Mouse (Mus musculus): ENCODE data around the gene Cep350. TPM values are rescaled to one million over a fixed set of nuclear protein-coding genes. Genes with fewer than 3 reads are reported as not detected.
A peak's percentile ranks its signal among the peaks of the same experiment; 100 is the strongest.
"Not testable (repeated sequence)": the region's sequence is repeated elsewhere in the genome, so short reads cannot be mapped to it uniquely, and the experiment has no call there.

Gene Cep350
- total and polyA plus RNA-seq, 3 experiments: 1.7 to 32.7 (median 27.3) TPM

GRCm38 (mm10) chr1:155886846-155887245 lies 86.2 kb downstream of the Cep350 start:
- no peak for DNase-seq

GRCm38 (mm10) chr1:155882646-155883231 lies 90.3 kb downstream of the Cep350 start:
- not testable (repeated sequence) for DNase-seq

GRCm38 (mm10) chr1:155879596-155879995 lies 93.5 kb downstream of the Cep350 start:
- DNase-seq: no peak

GRCm38 (mm10) chr1:155862967-155863366 lies 110.1 kb downstream of the Cep350 start:
- DNase-seq: no peak

GRCm38 (mm10) chr1:155854926-155855702 lies 117.9 kb downstream of the Cep350 start:
- no peak for DNase-seq

- DNase-seq: no peak
Observed at GRCm38 (mm10) chr1:155853009-155853408, 120.0 kb downstream of the Cep350 start.

GRCm38 (mm10) chr1:155844235-155844634 lies 128.8 kb downstream of the Cep350 start:
- no peak for DNase-seq

- peak; percentile 10 for DNase-seq
Observed at GRCm38 (mm10) chr1:155843538-155843937, 129.5 kb downstream of the Cep350 start.

- no peak for DNase-seq
Observed at GRCm38 (mm10) chr1:155835667-155836066, 137.4 kb downstream of the Cep350 start.

GRCm38 (mm10) chr1:155833610-155834009 lies 139.4 kb downstream of the Cep350 start:
- no peak for DNase-seq

- DNase-seq: no peak
Observed at GRCm38 (mm10) chr1:155831958-155832357, 141.1 kb downstream of the Cep350 start.

- peak; percentile 39 for DNase-seq
Observed at GRCm38 (mm10) chr1:155830861-155831260, 142.2 kb downstream of the Cep350 start.

- no peak for DNase-seq
Observed at GRCm38 (mm10) chr1:155827703-155828295, 145.3 kb downstream of the Cep350 start.

GRCm38 (mm10) chr1:155826803-155827395 lies 146.2 kb downstream of the Cep350 start:
- no peak for DNase-seq

- no peak for DNase-seq
Observed at GRCm38 (mm10) chr1:155825940-155826716, 146.9 kb downstream of the Cep350 start.

- DNase-seq: no peak
Observed at GRCm38 (mm10) chr1:155820646-155821045, 152.4 kb downstream of the Cep350 start.

- DNase-seq: no peak
Observed at GRCm38 (mm10) chr1:155816167-155816566, 156.9 kb downstream of the Cep350 start.

- peak; percentile 93 for DNase-seq
Observed at GRCm38 (mm10) chr1:155812581-155813499, 160.2 kb downstream of the Cep350 start, which contains the start of gene Qsox1. Gene Qsox1 (minus strand): TSS chr1:155812889.

GRCm38 (mm10) chr1:155811995-155812580 lies 161.0 kb downstream of the Cep350 start:
- no peak for DNase-seq

GRCm38 (mm10) chr1:155810616-155811015 lies 162.4 kb downstream of the Cep350 start:
- DNase-seq: no peak

Data from adrenal gland, adult 2 months (tissue).